Mouse (Mus musculus) heart, postnatal 0 days (tissue): ENCODE data around the gene Cyp4a10.

Experiments
- CTCF ChIP-seq: IDR thresholded peaks from 2 replicates; pipeline ENCODE4 v1.5.1; 2016; ENCODE audit warnings: antibody characterized with exemption, control low read depth, low read depth
- EP300 ChIP-seq: IDR thresholded peaks from 2 replicates; pipeline ENCODE4 v1.6.1; 2016; ENCODE audit warnings: antibody characterized with exemption, low read depth

DNA sequence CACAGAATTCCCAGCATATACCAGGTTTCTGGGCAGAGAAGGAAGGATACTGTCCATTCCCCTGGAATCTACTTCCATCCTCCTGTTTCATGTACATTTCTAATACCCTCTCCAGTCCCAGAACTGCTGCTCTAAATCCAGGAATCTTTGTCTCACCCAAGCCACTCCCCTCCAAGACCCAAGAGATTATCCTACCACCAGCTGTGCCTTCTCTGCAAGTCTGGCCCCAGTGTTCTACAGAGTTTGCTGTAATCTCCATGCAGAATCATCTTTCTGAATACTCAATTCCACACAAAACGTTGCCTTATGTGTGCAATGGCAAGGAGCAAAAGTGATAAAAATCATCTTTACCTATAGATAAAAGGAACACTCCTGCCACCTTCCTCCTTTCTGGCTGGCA lies 27.0 kb downstream of the Cyp4a10 start:
- TF ChIP-seq CTCF (no peak), EP300 (no peak)
